8 mouse cellular contexts compared by ENCODE assay signal in the genomic region with DNA sequence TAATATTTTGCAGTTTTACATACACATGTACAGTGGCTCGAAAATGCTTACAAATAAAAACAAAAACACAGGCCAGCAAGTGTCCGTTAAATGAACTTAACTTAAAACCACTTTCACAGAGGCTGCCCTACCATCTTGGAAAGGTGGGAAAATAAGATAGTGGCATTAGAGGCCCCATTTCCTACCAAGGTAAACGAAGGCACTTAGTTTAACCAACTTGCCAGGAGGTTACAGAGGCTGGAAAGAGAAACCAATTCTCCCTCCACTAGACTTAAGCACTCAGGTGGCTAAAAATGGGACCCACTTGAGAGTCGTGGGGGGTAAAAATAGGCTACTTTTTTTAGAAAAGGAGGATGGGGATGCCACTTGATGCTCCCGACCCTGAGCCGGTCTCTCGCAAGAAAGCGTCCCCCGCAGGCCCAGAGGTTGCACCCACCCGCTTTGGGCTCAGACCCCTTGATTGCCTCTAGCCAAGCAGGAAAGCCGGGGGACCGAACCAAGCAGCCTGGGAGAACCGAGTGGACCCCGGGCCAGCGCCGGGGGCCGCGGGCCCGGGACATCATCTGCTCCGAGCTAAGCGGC. TPM values are rescaled to one million over a fixed set of nuclear protein-coding genes. Genes with fewer than 3 reads are reported as not detected.
DNase-seq lines count a peak whose midpoint lies in the region; ATAC-seq and TF ChIP-seq lines count a peak whose summit lies in the region.

No protein-coding gene starts in this region.

- H3K9ac ChIP-seq in heart, embryonic 13.5 days = peak overlapping the region; percentile 81
- H3K9ac ChIP-seq in midbrain, embryonic 13.5 days (replicated peaks) = peak overlapping the region; percentile 85

- no peaks in the 10 kb centered on the region for H3K9me3 ChIP-seq in heart, embryonic 13.5 days
- H3K9me3 ChIP-seq in hindbrain, embryonic 10.5 days = no peaks in the 10 kb centered on the region
- H3K9me3 ChIP-seq in midbrain, embryonic 13.5 days = no peaks in the 10 kb centered on the region

- peak overlapping the region; percentile 94 for H3K4me2 ChIP-seq in heart, embryonic 13.5 days
- H3K4me2 ChIP-seq in midbrain, embryonic 13.5 days (replicated peaks) = peak overlapping the region; percentile 97

- TF ChIP-seq POLR2A in bone marrow, adult 2 months (IDR thresholded peaks at IDR 0.05; ENCODE audit: borderline replicate concordance, control insufficient read depth, low read depth, low read length) = no peak

- no peak for TF ChIP-seq CTCF in bone marrow, adult 2 months (IDR thresholded peaks at IDR 0.05; ENCODE audit: control insufficient read depth, insufficient read depth, low read length)

- H3K4me1 ChIP-seq in heart, embryonic 13.5 days = peaks cover 25% of the 10 kb centered on the region
- no peaks in the 10 kb centered on the region; the same call in none of the 2 replicates for H3K4me1 ChIP-seq in bone marrow, adult 2 months (ENCODE audit: control insufficient read depth, insufficient read depth, low read length)
- H3K4me1 ChIP-seq in hindbrain, embryonic 10.5 days (replicated peaks) = peaks cover 15% of the 10 kb centered on the region
- peaks cover 7% of the 10 kb centered on the region for H3K4me1 ChIP-seq in midbrain, embryonic 13.5 days (replicated peaks)

- intact Hi-C loops in heart, postnatal 36 days (cut with DNase I) = no loop called here

- DNase-seq in heart, postnatal 36 days = no peak
- no peak for DNase-seq in hindbrain, embryonic 10.5 days (ENCODE audit: low spot score)
- DNase-seq in adrenal gland, postnatal 36 days = no peak
- no peak for DNase-seq in kidney, postnatal 36 days
- DNase-seq in left cerebral cortex, adult 9 months (ENCODE audit: low spot score in 2 of 2) = no peak

- no peak overlapping the region for H3K27ac ChIP-seq in heart, embryonic 13.5 days (replicated peaks)
- peak overlapping the region; percentile 82 for H3K27ac ChIP-seq in bone marrow, adult 2 months (ENCODE audit: control insufficient read depth, insufficient read depth, low read depth, low read length, poor library complexity)
- H3K27ac ChIP-seq in hindbrain, embryonic 10.5 days = peak overlapping the region; percentile 88
- H3K27ac ChIP-seq in midbrain, embryonic 13.5 days = 0 out of 2 replicates have a peak overlapping the region, but pooled peaks have one; percentile 44

- no peaks in the 10 kb centered on the region for H3K36me3 ChIP-seq in heart, embryonic 13.5 days
- no peaks in the 10 kb centered on the region for H3K36me3 ChIP-seq in hindbrain, embryonic 10.5 days
- no peaks in the 10 kb centered on the region for H3K36me3 ChIP-seq in midbrain, embryonic 13.5 days

- peak overlapping the region; percentile 75 for H3K4me3 ChIP-seq in heart, embryonic 13.5 days
- H3K4me3 ChIP-seq in bone marrow, adult 2 months (replicated peaks; ENCODE audit: control insufficient read depth, low read depth, low read length) = peak overlapping the region; percentile 71
- peak overlapping the region; percentile 88 for H3K4me3 ChIP-seq in hindbrain, embryonic 10.5 days
- H3K4me3 ChIP-seq in midbrain, embryonic 13.5 days (replicated peaks) = peak overlapping the region; percentile 76

- 7% methylated on average over 21 of the region's 21 CpGs for WGBS in heart, embryonic 13.5 days
- WGBS in bone marrow, adult 2 months = 13% methylated on average over 21 of the region's 21 CpGs
- 9% methylated on average over 21 of the region's 21 CpGs for WGBS in hindbrain, embryonic 10.5 days
- 9% methylated on average over 21 of the region's 21 CpGs for WGBS in midbrain, embryonic 13.5 days

- ATAC-seq in heart, embryonic 13.5 days (ENCODE audit: extremely low read depth, insufficient number of reproducible peaks, low FRiP score, low TSS enrichment) = 0 out of 2 replicates have a peak, but pooled peaks have one; percentile 2
- ATAC-seq in midbrain, embryonic 13.5 days = no peak

- peaks cover 60% of the 10 kb centered on the region for H3K27me3 ChIP-seq in heart, embryonic 13.5 days (replicated peaks)
- peaks cover 69% of the 10 kb centered on the region for H3K27me3 ChIP-seq in hindbrain, embryonic 10.5 days (ENCODE audit: insufficient read depth, poor library complexity, severe bottlenecking)
- peaks cover 54% of the 10 kb centered on the region for H3K27me3 ChIP-seq in midbrain, embryonic 13.5 days

RNA-seq across cellular contexts. Expression of a gene that starts 20.9 kb away (rescaled TPM):
- 0.79 and 1.2 TPM in 2 replicates for polyA plus RNA-seq in heart, embryonic 13.5 days (2015; fragmentation: Nextera tagmentation; extraction: Ambion mirVana)
- total RNA-seq in heart, postnatal 36 days (2021) = 1 to 10 TPM in 1 of 2 experiments, under 1 TPM in 1; 0.92 to 1.4 TPM
- polyA plus RNA-seq in bone marrow, adult 2 months (2011; ENCODE audit: insufficient read depth, insufficient read length, low replicate concordance, missing spikeins) = 8.9 and 14.8 TPM in 2 replicates
- 0.84 and 1.1 TPM in 2 replicates for polyA plus RNA-seq in hindbrain, embryonic 10.5 days (2016; fragmentation: Nextera tagmentation; extraction: Ambion mirVana)
- polyA plus RNA-seq in midbrain, embryonic 13.5 days (2015; fragmentation: Nextera tagmentation; extraction: Ambion mirVana) = 1.1 and 1.2 TPM in 2 replicates
- total RNA-seq in adrenal gland, postnatal 36 days (2021) = 10 to 100 TPM; 38.5 to 39.2 TPM

RNA-seq across cellular contexts. Expression of a gene that starts 29.5 kb away (rescaled TPM):
- polyA plus RNA-seq in heart, embryonic 13.5 days (2015; fragmentation: Nextera tagmentation; extraction: Ambion mirVana) = 37.2 and 41.9 TPM in 2 replicates
- total RNA-seq in heart, postnatal 36 days (2021) = 10 to 100 TPM; 11.9 to 13.4 TPM
- polyA plus RNA-seq in bone marrow, adult 2 months (2011; ENCODE audit: insufficient read depth, insufficient read length, low replicate concordance, missing spikeins) = 4.7 and 5.7 TPM in 2 replicates
- 35.5 and 41.5 TPM in 2 replicates for polyA plus RNA-seq in hindbrain, embryonic 10.5 days (2016; fragmentation: Nextera tagmentation; extraction: Ambion mirVana)
- 31.7 and 34.0 TPM in 2 replicates for polyA plus RNA-seq in midbrain, embryonic 13.5 days (2015; fragmentation: Nextera tagmentation; extraction: Ambion mirVana)
- 10 to 100 TPM; 35.0 to 41.2 TPM for total RNA-seq in adrenal gland, postnatal 36 days (2021)
